Mouse (Mus musculus): ENCODE results near the gene 5430402E10Rik. TPM values are rescaled to one million over a fixed set of nuclear protein-coding genes. Genes with fewer than 3 reads are reported as not detected.
"Not testable (repeated sequence)": the region's sequence is repeated elsewhere in the genome, so short reads cannot be mapped to it uniquely, and the experiment has no call there.

The 5430402E10Rik gene
- not detected for total RNA-seq (2018; cell fraction: chromatin; rRNA removed)
- total RNA-seq (2018; cell fraction: cytosol; rRNA removed), result not detected
- total RNA-seq (2018; cell fraction: nucleus; rRNA removed), result not detected
- polyA plus RNA-seq (2018), result not detected in 3 replicates

DNA sequence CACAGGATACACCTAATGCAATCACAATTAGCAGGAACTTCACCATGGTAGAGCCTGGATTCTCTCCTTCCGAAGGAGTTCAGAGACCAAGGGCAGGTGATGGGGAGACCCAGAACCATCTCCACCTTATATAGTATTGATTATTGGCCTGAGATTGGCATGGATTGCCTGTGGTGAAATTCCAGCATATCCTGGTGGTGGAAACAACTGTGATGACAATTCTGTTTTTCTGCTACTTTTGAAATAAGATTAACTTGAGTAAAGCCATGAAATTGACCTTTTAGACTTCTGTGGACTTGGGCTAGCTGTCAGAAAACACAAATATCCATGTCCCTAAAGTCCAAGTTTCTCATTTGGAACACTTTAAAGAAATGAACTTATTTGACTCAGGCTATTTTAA is at the start of gene 5430402E10Rik:
Gene 5430402E10Rik, minus strand, starts transcription at position 101 of the 400 bp plus-strand sequence.
- H3K79me2 ChIP-seq (ENCODE audit: inconsistent target); H3K27ac ChIP-seq; H3K36me3 ChIP-seq (ENCODE audit: inconsistent target); H3K4me3 ChIP-seq (ENCODE audit: inconsistent target): not testable (repeated sequence)
- WGBS (ENCODE audit: missing documents), result no CpG with 5 or more reads among the region's 1 CpGs

DNA sequence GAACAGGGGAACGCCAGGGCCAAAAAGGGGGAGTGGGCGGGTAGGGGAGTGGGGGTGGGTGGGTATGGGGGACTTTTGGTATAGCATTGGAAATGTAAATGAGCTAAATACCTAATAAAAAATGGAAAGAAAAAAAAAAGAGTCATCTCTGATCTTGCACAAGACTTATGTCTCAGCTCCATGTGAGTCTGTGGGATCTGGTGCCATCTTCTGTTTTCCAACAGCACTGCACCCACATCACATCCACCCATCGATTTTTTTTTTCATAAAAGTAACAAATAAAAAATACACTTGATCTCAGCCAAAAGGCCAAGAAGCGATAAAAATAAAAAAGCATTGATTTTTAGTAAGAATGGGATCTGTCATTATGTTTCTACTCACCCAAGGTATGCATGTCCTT is 44.8 kb downstream of the 5430402E10Rik start:
- H3K27ac ChIP-seq; H3K4me3 ChIP-seq (ENCODE audit: inconsistent target); H3K79me2 ChIP-seq (ENCODE audit: inconsistent target); H3K36me3 ChIP-seq (ENCODE audit: inconsistent target): not testable (repeated sequence)
- 37% methylated on average over 2 of the region's 4 CpGs for WGBS (ENCODE audit: missing documents)

Other genes with a start within 250 kb of the 5430402E10Rik start
- gene Prkx, start 128.8 kb downstream of the 5430402E10Rik start, polyA plus RNA-seq (2018), result 35.8 to 90.4 TPM (median 56.3 TPM) in 3 replicates
- not detected in 3 replicates for gene Pbsn, start 71.4 kb downstream of the 5430402E10Rik start, polyA plus RNA-seq (2018)
- not detected in 3 replicates for gene Gm14744, start 60.3 kb downstream of the 5430402E10Rik start, polyA plus RNA-seq (2018)
- gene Obp1a, start 166.3 kb upstream of the 5430402E10Rik start, polyA plus RNA-seq (2018), result not detected in 3 replicates
- not detected in 3 replicates for gene Gm5938, start 200.4 kb upstream of the 5430402E10Rik start, polyA plus RNA-seq (2018)